Mouse (Mus musculus) liver, embryonic 15.5 days (tissue): ENCODE data around the gene Narf. TPM values are rescaled to one million over a fixed set of nuclear protein-coding genes. Genes with fewer than 3 reads are reported as not detected.

Source experiments
- ATAC-seq: fragments of 200-750 bp; cut with Nextera tagmentation; 2 replicates; pipeline ENCODE4 v1.8.0; 2017; ENCODE audit warnings: moderate number of reproducible peaks, mild to moderate bottlenecking, moderate library complexity; ENCODE audit not compliant: insufficient read depth
- H3K27ac ChIP-seq: fragments of 300-500 bp; sonication (generic); replicated peaks from 2 replicates; pipeline ENCODE4 v1.5.1; 2015; ENCODE audit warnings: mild to moderate bottlenecking, inconsistent platforms
- H3K27me3 ChIP-seq: fragments of 300-500 bp; sonication (generic); 2 replicates; pipeline ENCODE4 v1.6.1; 2015; ENCODE audit warnings: mild to moderate bottlenecking, inconsistent platforms
- H3K36me3 ChIP-seq: fragments of 300-500 bp; sonication (generic); replicated peaks from 2 replicates; pipeline ENCODE4 v1.6.1; 2015; ENCODE audit warnings: moderate library complexity, mild to moderate bottlenecking, inconsistent platforms
- H3K4me1 ChIP-seq: fragments of 300-500 bp; sonication (generic); replicated peaks from 2 replicates; pipeline ENCODE4 v1.6.1; 2015; ENCODE audit warnings: inconsistent platforms
- H3K4me2 ChIP-seq: fragments of 300-500 bp; sonication (generic); 2 replicates; pipeline ENCODE4 v1.6.1; 2015; ENCODE audit warnings: moderate library complexity, mild to moderate bottlenecking, inconsistent platforms
- H3K4me3 ChIP-seq: fragments of 300-500 bp; sonication (generic); replicated peaks from 2 replicates; pipeline ENCODE4 v1.5.1; 2015; ENCODE audit warnings: mild to moderate bottlenecking, inconsistent platforms
- H3K9ac ChIP-seq: fragments of 300-500 bp; sonication (generic); 2 replicates; pipeline ENCODE4 v1.6.1; 2015; ENCODE audit warnings: moderate library complexity, mild to moderate bottlenecking, inconsistent platforms
- H3K9me3 ChIP-seq: fragments of 300-500 bp; sonication (generic); replicated peaks from 2 replicates; pipeline ENCODE4 v1.6.1; 2016; ENCODE audit warnings: inconsistent platforms
- WGBS: fragments of 180-500 bp; shearing (Covaris S2); methylation state at CpG from one replicate; pipeline ENCODE4 v1.1.7; 2015; ENCODE audit warnings: mixed read lengths; ENCODE audit not compliant: insufficient replicate concordance; 5-methylcytosine and 5-hydroxymethylcytosine counted together
- polyA plus RNA-seq: library from polyadenylated mRNA; unstranded; fragments of >200 nt; fragmentation: Nextera tagmentation; extraction: Ambion mirVana; gene quantifications from 2 replicates; pipeline ENCODE4 v1.2.1, GENCODE M21; 2015

Gene Narf
- polyA plus RNA-seq, 1 experiment from 2014 or later = 117 TPM

DNA sequence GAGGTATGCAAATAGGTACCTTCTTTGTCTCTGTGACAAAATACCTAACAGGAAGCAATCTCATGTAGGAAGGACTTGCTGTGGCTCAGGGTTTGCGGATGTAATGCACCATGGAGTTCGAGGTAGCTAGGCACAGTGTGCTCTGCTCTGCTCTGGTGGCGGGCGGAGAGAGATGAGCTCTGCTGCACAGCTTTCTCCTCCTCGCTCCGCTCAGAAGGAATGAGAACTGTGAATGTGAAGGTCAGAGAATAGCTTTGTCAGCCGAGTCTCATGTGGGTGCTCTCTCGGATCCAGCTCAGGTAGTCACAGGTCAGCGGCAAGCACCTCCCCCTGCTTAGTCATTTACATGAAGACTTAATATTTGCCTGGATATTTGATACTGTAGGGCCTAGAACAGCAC lies 63.2 kb downstream of the Narf start:
- Histone ChIP-seq H3K36me3 (peaks cover 93% of the 10 kb centered on the region), H3K27ac (no peak overlapping the region), H3K27me3 (no peaks in the 10 kb centered on the region), H3K4me1 (no peaks in the 10 kb centered on the region), H3K4me2 (no peak overlapping the region), H3K9ac (no peak overlapping the region), H3K4me3 (no peak overlapping the region), H3K9me3 (no peaks in the 10 kb centered on the region)
- WGBS = 88% methylated on average over 9 of the region's 9 CpGs
- no peak for ATAC-seq

DNA sequence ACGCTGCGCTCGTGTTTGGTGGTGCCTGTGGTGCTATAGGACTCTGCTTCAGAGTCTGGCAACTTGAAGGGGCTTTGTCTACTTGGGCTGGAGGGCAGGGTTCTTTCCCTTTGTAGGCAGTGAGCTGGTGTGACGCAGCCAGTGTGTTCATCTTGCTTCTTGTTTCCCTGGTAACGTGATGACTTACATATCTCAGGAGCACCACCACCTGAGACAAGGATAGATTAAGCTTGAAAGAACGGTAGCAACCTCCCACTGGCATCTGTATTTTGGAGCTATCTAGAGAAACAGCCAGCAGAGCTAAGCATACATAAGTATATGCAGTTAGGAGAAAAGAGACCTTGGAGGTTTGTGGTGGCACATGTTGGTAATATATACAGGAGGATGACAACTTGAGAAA lies 68.3 kb downstream of the Narf start:
- 78% methylated on average over 6 of the region's 6 CpGs for WGBS
- no peak for ATAC-seq
- peaks cover 92% of the 10 kb centered on the region for H3K36me3 ChIP-seq

More for the DNA sequence above, 68.3 kb downstream of the Narf start:
- Histone ChIP-seq H3K9ac (no peak overlapping the region), H3K4me1 (no peaks in the 10 kb centered on the region), H3K27ac (no peak overlapping the region), H3K9me3 (0 out of 2 replicates have a peak, but pooled peaks cover 1% of the 10 kb centered on the region), H3K4me3 (no peak overlapping the region), H3K27me3 (no peaks in the 10 kb centered on the region), H3K4me2 (no peak overlapping the region)

Other genes starting within 250 kb of the Narf start
- gene Csnk1d, start 245.9 kb upstream of the Narf start, polyA plus RNA-seq = 36.1 and 38.5 TPM in 2 replicates
- gene Cd7, start 197.8 kb upstream of the Narf start, polyA plus RNA-seq = 0.70 and 0.97 TPM in 2 replicates
- 0.08 and 0.23 TPM in 2 replicates for gene Sectm1b, start 173.7 kb upstream of the Narf start, polyA plus RNA-seq
- gene Sectm1a, start 156.0 kb upstream of the Narf start, polyA plus RNA-seq = 0.68 and 1.7 TPM in 2 replicates
- 0.06 and 0.07 TPM in 2 replicates for gene Tex19.2, start 118.6 kb upstream of the Narf start, polyA plus RNA-seq
- gene Tex19.1, start 91.1 kb upstream of the Narf start, polyA plus RNA-seq = 0.09 TPM in 1 of 2 replicates, not detected in the other
- 0.05 and 0.13 TPM in 2 replicates for gene Uts2r, start 77.0 kb upstream of the Narf start, polyA plus RNA-seq
- gene Hexdc, start 32.8 kb upstream of the Narf start, polyA plus RNA-seq = 3.0 and 3.7 TPM in 2 replicates
- 14.3 and 16.3 TPM in 2 replicates for gene Ogfod3, start 32.5 kb upstream of the Narf start, polyA plus RNA-seq
- 20.5 and 20.7 TPM in 2 replicates for gene Cybc1, start 7.9 kb upstream of the Narf start, polyA plus RNA-seq
- 2.8 and 3.9 TPM in 2 replicates for gene Foxk2, start 22.7 kb downstream of the Narf start, polyA plus RNA-seq
- gene Wdr45b, start 117.2 kb downstream of the Narf start, polyA plus RNA-seq = 18.5 and 20.1 TPM in 2 replicates
- 1.3 and 1.4 TPM in 2 replicates for gene Rab40b, start 151.0 kb downstream of the Narf start, polyA plus RNA-seq
- gene Fn3krp, start 184.1 kb downstream of the Narf start, polyA plus RNA-seq = 27.3 and 28.1 TPM in 2 replicates
- gene Fn3k, start 197.7 kb downstream of the Narf start, polyA plus RNA-seq = 43.7 and 46.6 TPM in 2 replicates
- gene Tbcd, start 214.7 kb downstream of the Narf start, polyA plus RNA-seq = 20.2 and 22.7 TPM in 2 replicates